Mouse (Mus musculus): ENCODE measurements around the gene Defa30.
"Not testable (repeated sequence)": the region's sequence is repeated elsewhere in the genome, so short reads cannot be mapped to it uniquely, and the experiment has no call there.

Defa30 gene

GRCm38 (mm10) chr8:21134342-21134741, at the start of gene Defa30:
TSS of gene Defa30 (plus strand) at chr8:21134642.
- not testable (repeated sequence) for DNase-seq

- no peak for DNase-seq
Measured at GRCm38 (mm10) chr8:21093106-21093505, 41.3 kb upstream of the Defa30 start.

- DNase-seq = not testable (repeated sequence)
Measured at GRCm38 (mm10) chr8:21095950-21096349, 38.5 kb upstream of the Defa30 start, which contains the start of gene Gm14851. TSS of gene Gm14851 (minus strand) at chr8:21096050.

- DNase-seq = not testable (repeated sequence)
Measured at GRCm38 (mm10) chr8:21161977-21162376, 27.5 kb downstream of the Defa30 start, which contains the start of gene Defa22. TSS of gene Defa22 (plus strand) at chr8:21162277.

Data from spleen, adult 18-20 months (tissue).